Mouse (Mus musculus): ENCODE data around the gene Olfr222. TPM values are rescaled to one million over a fixed set of nuclear protein-coding genes. Genes with fewer than 3 reads are reported as not detected.

Olfr222 gene
- total RNA-seq, 2 experiments from 2014 or later = not detected

DNA sequence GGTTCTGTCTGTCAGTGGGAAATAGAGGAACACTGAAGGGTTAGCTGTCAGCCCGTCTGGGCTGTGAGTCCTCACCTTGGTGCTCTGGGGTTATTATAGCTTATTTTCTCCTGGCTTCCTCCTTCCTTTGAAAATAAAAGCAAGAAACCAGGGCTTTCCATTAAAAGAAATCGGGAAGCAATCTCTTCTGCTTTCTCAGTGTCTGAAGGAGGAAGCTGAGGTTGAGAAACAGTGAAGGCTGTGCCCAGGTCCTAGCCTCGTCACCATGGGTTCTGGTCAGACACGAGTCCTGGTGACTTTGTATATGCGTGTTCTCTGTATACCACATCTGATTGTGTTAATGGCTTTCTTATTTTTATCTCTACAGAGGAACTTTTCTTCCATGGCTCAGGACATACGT is 33.6 kb downstream of the Olfr222 start:
- peak; percentile 64 for ATAC-seq (replicated peaks; ENCODE audit: poor library complexity)

DNA sequence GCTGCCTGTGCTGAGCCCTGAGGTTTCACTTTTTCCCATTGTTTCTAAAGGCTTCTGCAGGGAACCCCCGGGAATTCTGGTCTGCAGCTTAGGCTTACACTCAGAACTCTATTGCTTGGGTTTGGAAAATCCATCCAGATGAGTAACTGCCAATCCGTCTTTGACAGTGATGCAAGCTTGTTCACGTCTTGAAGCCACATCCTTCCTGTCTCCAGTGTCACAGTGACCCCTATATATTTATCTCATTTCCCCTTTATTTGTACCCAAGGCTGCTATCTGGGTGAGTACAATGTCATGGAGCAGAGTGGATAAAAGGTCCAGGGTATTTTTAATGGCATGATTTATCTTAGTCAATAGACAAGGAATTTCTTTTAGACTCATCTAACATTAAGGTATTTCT is 34.7 kb downstream of the Olfr222 start, which contains the start of gene Nlrp3:
Gene Nlrp3 (plus strand): TSS at position 245 of the 400 bp plus-strand sequence.
- peak; percentile 63 for ATAC-seq (replicated peaks; ENCODE audit: poor library complexity)

GRCm38 (mm10) chr11:59540123-59540522 is 35.9 kb downstream of the Olfr222 start:
- ATAC-seq (replicated peaks; ENCODE audit: poor library complexity) = no peak

- ATAC-seq (replicated peaks; ENCODE audit: poor library complexity) = peak; percentile 65
Observed at GRCm38 (mm10) chr11:59538387-59538786, 37.6 kb downstream of the Olfr222 start.

- 0 out of 2 replicates have a peak, but pooled peaks have one; percentile 23 for ATAC-seq (replicated peaks; ENCODE audit: poor library complexity)
Observed at GRCm38 (mm10) chr11:59537218-59538130, 38.6 kb downstream of the Olfr222 start.

DNA sequence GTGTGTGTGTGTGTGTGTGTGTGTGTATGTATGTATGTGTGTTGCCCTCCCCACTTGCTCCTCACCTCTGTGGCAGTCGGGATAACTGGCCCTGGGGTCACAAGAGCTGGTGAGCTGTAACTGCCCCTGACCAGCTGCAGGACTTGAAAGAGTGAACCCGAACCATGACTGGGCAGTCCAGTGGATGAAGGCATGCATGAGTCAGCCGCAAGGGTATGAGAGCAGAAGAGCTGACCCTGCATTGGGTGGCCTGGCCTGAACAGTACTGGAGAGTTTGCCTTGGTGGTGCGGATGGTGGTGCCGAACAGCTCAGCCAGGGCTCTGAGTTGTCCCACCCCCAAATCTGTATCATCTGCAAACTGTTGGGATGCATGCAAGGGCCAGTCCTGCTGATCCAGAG is 44.5 kb downstream of the Olfr222 start:
- ATAC-seq (replicated peaks; ENCODE audit: poor library complexity) = no peak

GRCm38 (mm10) chr11:59530870-59531535 is 45.0 kb downstream of the Olfr222 start:
- ATAC-seq (replicated peaks; ENCODE audit: poor library complexity) = no peak

DNA sequence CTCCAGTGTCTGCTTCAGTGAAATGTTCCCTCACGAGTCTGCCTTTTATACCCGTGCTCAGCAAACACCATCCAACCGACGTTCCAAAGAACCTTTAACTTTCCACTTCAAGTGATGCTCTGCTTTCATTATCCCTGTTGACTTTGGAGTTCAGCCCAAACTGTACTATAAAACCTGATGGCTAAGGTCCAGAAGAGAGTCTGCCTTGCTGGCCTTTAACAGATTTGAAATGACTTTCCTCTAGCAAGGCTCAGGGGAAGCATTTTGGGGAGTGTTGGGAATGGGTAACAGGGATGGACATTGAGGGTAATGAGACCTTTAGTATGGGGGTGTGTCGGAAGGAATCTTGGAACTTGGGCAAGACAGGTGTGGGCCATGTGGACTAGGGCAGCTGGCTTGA is 45.8 kb downstream of the Olfr222 start:
- ATAC-seq (replicated peaks; ENCODE audit: poor library complexity) = no peak

DNA sequence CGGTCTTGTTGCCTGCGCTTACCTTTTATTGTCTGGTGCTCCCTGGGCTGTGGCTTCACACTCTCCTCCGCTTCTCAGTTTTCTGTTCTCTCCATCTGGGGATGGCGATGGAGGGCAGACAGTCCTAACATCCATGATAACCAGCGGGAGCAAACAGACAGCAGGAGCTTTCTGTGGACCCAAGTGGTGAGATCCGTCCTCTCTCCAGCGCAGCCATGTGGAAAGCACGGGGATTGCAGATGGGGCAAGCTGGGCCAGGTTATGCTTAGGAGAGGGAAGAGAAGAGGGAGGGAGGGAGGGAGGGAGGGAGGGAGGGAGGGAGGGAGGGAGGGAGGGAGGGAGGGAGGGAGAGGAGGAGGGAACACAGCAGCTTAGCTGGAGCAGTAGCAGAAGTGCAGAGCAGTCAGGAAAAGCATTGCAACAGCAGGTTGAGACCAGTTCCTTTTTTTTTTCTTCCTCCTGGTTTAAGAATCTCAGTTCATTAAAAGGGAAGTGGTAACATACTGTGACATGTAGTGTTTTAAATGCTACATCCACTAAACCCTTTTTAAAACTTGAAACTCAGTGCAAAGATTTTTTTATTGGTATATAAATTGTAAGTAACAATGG is 49.5 kb downstream of the Olfr222 start, which contains the start of gene Zkscan17:
Gene Zkscan17 (minus strand): TSS at position 280 of the 609 bp plus-strand sequence.
- ATAC-seq (replicated peaks; ENCODE audit: poor library complexity) = peak; percentile 75

DNA sequence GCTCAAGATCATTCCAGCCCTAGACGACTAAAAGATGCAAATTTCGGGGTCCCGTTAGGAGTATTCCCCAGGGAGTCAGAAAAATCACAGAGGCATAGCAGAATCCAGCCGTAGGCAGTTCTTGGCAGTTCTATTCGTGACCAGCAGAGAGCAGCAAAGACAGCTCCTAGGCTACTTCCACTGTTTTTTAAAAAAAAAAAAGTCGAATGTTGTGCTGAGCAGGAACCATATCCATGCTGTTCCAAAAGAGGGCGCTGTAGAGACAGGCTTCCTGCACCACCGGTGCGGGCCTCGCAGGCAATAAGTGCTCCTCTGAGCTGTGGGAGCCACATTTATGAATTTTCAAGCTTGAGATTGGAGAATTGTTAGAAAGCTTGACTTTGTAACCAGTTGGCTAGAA is 50.8 kb downstream of the Olfr222 start:
- peak; percentile 92 for ATAC-seq (replicated peaks; ENCODE audit: poor library complexity)

- no peak for ATAC-seq (replicated peaks; ENCODE audit: poor library complexity)
Observed at GRCm38 (mm10) chr11:59524150-59524549, 51.9 kb downstream of the Olfr222 start.

Other genes starting within 250 kb of the Olfr222 start
- gene Prss38, start 200.6 kb downstream of the Olfr222 start, total RNA-seq (2015) = not detected in 2 replicates
- not detected in 2 replicates for gene Prss38, start 200.6 kb downstream of the Olfr222 start, total RNA-seq (2017)
- gene Jmjd4, start 126.2 kb downstream of the Olfr222 start, total RNA-seq (2015) = 4.8 and 5.5 TPM in 2 replicates
- 6.4 TPM in 2 replicates for gene Jmjd4, start 126.2 kb downstream of the Olfr222 start, total RNA-seq (2017)
- gene Snap47, start 125.0 kb downstream of the Olfr222 start, total RNA-seq (2015) = 4.9 and 7.0 TPM in 2 replicates
- 6.2 and 7.8 TPM in 2 replicates for gene Snap47, start 125.0 kb downstream of the Olfr222 start, total RNA-seq (2017)
- 1.8 and 1.9 TPM in 2 replicates for gene Zfp867, start 103.8 kb downstream of the Olfr222 start, total RNA-seq (2015)
- 0.58 and 2.7 TPM in 2 replicates for gene Zfp867, start 103.8 kb downstream of the Olfr222 start, total RNA-seq (2017)
- 15.6 and 15.7 TPM in 2 replicates for gene Zkscan17, start 49.5 kb downstream of the Olfr222 start, total RNA-seq (2015)
- 12.7 and 13.7 TPM in 2 replicates for gene Zkscan17, start 49.5 kb downstream of the Olfr222 start, total RNA-seq (2017)
- gene Nlrp3, start 34.7 kb downstream of the Olfr222 start, total RNA-seq (2015) = 3.0 and 6.9 TPM in 2 replicates
- gene Nlrp3, start 34.7 kb downstream of the Olfr222 start, total RNA-seq (2017) = 5.5 and 8.5 TPM in 2 replicates
- not detected in 2 replicates for gene Olfr223, start 17.1 kb upstream of the Olfr222 start, total RNA-seq (2015)
- not detected in 2 replicates for gene Olfr223, start 17.1 kb upstream of the Olfr222 start, total RNA-seq (2017)
- gene Mprip, start 85.1 kb upstream of the Olfr222 start, total RNA-seq (2015) = 32.2 and 36.8 TPM in 2 replicates
- gene Mprip, start 85.1 kb upstream of the Olfr222 start, total RNA-seq (2017) = 69.9 and 72.6 TPM in 2 replicates
- 0.37 and 1.1 TPM in 2 replicates for gene Pld6, start 211.4 kb upstream of the Olfr222 start, total RNA-seq (2015)
- 0.91 and 1.3 TPM in 2 replicates for gene Pld6, start 211.4 kb upstream of the Olfr222 start, total RNA-seq (2017)
- 11.1 and 15.6 TPM in 2 replicates for gene Flcn, start 233.8 kb upstream of the Olfr222 start, total RNA-seq (2015)
- gene Flcn, start 233.8 kb upstream of the Olfr222 start, total RNA-seq (2017) = 15.8 and 18.4 TPM in 2 replicates

Measured in megakaryocyte progenitor cell, adult 5-6 weeks (primary cell).